Mouse (Mus musculus) kidney, postnatal 0 days (tissue): ENCODE measurements around the gene Mef2a. TPM values are rescaled to one million over a fixed set of nuclear protein-coding genes. Genes with fewer than 3 reads are reported as not detected.

Experiments
- ATAC-seq: fragments of 200-750 bp; cut with Nextera tagmentation; replicated peaks from 2 replicates; pipeline ENCODE4 v1.8.0; 2017; ENCODE audit warnings: low read depth, moderate number of reproducible peaks, moderate TSS enrichment, moderate library complexity; ENCODE audit not compliant: low FRiP score
- DNase-seq: peaks from one replicate; pipeline ENCODE4 v3.0.0-alpha.2; 2016; ENCODE audit warnings: low spot score
- H3K27ac ChIP-seq: fragments of 300-500 bp; sonication (generic); 2 replicates; pipeline ENCODE4 v1.5.1; 2014; ENCODE audit warnings: mild to moderate bottlenecking
- H3K27me3 ChIP-seq: fragments of 300-500 bp; sonication (generic); 2 replicates; pipeline ENCODE4 v1.6.1; 2014; ENCODE audit warnings: low read length, mixed read lengths; ENCODE audit not compliant: insufficient read depth
- H3K36me3 ChIP-seq: fragments of 300-500 bp; sonication (generic); 2 replicates; pipeline ENCODE4 v1.6.1; 2014; ENCODE audit warnings: low read length, mixed read lengths; ENCODE audit not compliant: insufficient read depth
- H3K4me1 ChIP-seq: fragments of 300-500 bp; sonication (generic); replicated peaks from 2 replicates; pipeline ENCODE4 v1.6.1; 2014; ENCODE audit warnings: antibody characterized with exemption, low read length, mixed read lengths; ENCODE audit not compliant: insufficient read depth
- H3K4me2 ChIP-seq: fragments of 300-500 bp; sonication (generic); 2 replicates; pipeline ENCODE4 v1.6.1; 2014; ENCODE audit warnings: mild to moderate bottlenecking, low read length, moderate library complexity, mixed read lengths
- H3K4me3 ChIP-seq: fragments of 300-500 bp; sonication (generic); replicated peaks from 2 replicates; pipeline ENCODE4 v1.5.1; 2014; ENCODE audit warnings: low read depth, low read length
- H3K9ac ChIP-seq: fragments of 300-500 bp; sonication (generic); 2 replicates; pipeline ENCODE4 v1.6.1; 2014; ENCODE audit warnings: low read depth, low read length
- H3K9me3 ChIP-seq: fragments of 300-500 bp; sonication (generic); replicated peaks from 2 replicates; pipeline ENCODE4 v1.6.1; 2016; ENCODE audit warnings: low read length, inconsistent platforms, mixed read lengths
- CTCF ChIP-seq: IDR thresholded peaks from 2 replicates; pipeline ENCODE4 v1.5.1; 2016; ENCODE audit warnings: antibody characterized with exemption, low read depth, mild to moderate bottlenecking, moderate library complexity
- WGBS: fragments of 180-500 bp; shearing (Covaris S2); extraction: QIAGEN DNeasy Blood & Tissue Kit; methylation state at CpG from one replicate; pipeline ENCODE4 v1.1.7; 2014; 5-methylcytosine and 5-hydroxymethylcytosine counted together
- polyA plus RNA-seq: library from polyadenylated mRNA; unstranded; fragments of >200 nt; fragmentation: Nextera tagmentation; extraction: Ambion mirVana; gene quantifications from 2 replicates; pipeline ENCODE4 v1.2.1, GENCODE M21; 2015

The Mef2a gene
- 33.3 and 35.5 TPM in 2 replicates for polyA plus RNA-seq

- Histone ChIP-seq H3K9me3 (no peaks in the 10 kb centered on the region), H3K27ac (peak within 1 kb of the TSS; percentile 95), H3K9ac (peak within 1 kb of the TSS; percentile 99), H3K36me3 (no peaks in the 10 kb centered on the region), H3K4me1 (peaks cover 10% of the 10 kb centered on the region; the same call in 1 of the 2 replicates), H3K27me3 (no peaks in the 10 kb centered on the region), H3K4me2 (peak within 1 kb of the TSS; percentile 93), H3K4me3 (peak within 1 kb of the TSS; percentile 93)
- DNase-seq: peak; percentile 95
- no peak for TF ChIP-seq CTCF
- under 1% methylated on average over 88 of the region's 89 CpGs for WGBS
- peak; percentile 94 for ATAC-seq
These were observed at the start of gene Mef2a for GRCm38 (mm10) chr7:67372729-67373583. Gene Mef2a, minus strand, starts transcription at chr7:67372858.

DNA sequence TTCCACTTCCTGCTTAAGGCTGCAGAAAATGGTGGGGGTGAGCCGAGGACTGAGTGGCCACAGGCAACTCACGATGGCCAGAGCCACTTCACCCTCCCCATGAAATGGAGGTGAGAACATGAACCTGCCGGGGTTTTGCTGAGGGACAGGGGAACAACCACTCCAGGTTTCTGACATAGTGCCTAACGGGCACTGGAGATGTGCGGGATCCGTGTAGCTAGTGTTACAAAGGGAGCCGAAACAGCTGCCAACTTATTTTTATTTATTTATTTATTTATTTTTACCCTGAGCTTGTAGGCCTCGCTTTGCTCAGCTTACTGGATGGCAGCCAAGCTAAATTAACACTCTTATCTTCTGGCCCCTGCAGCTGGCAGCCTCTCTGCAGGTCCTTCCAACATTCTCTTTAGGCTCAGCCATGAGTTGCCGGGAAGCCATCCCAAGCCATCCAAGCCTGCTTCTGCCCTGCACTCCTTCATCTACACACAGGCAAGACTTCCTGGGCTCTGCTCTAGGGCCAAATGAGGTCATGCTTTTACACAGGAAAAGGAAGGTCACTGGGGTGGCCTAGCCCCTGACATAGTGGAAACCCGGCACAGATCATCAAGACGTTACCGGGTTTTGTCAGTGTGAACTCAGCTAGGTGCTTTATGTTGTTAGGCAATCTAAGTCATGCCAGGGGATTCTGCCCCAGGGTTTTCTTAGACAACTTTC lies 49.0 kb upstream of the Mef2a start:
- ATAC-seq (no peak), DNase-seq (peak; percentile 57)
- Histone ChIP-seq H3K4me1 (no peaks in the 10 kb centered on the region), H3K4me2 (0 out of 2 replicates have a peak overlapping the region, but pooled peaks have one; percentile 1), H3K27ac (no peak overlapping the region), H3K9ac (no peak overlapping the region), H3K9me3 (no peaks in the 10 kb centered on the region), H3K4me3 (no peak overlapping the region), H3K27me3 (no peaks in the 10 kb centered on the region), H3K36me3 (no peaks in the 10 kb centered on the region)
- 44% methylated on average over 12 of the region's 12 CpGs for WGBS
- no peak for TF ChIP-seq CTCF

DNA sequence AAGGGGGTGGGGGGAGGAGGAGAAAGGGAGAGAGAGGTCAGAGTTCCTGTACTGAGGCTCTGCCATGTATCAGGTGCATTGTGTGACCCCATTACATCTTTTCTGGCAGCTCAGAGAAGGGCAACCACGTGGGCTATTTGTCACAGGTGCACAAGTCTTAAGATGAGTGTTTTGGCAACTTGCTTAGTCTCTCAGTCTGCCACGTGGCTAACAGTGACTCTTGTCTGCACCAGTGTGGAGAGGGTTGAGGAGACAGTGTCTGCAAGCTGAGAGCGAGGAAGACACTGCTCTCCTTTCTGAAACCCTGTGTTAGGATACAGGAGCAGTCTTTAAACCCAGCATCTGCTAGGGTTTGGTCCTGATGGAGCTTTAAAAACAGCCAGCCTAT lies 48.4 kb upstream of the Mef2a start:
- Histone ChIP-seq H3K27me3 (no peaks in the 10 kb centered on the region), H3K4me2 (no peak overlapping the region), H3K36me3 (no peaks in the 10 kb centered on the region), H3K9ac (no peak overlapping the region), H3K4me3 (no peak overlapping the region), H3K9me3 (no peaks in the 10 kb centered on the region), H3K27ac (no peak overlapping the region), H3K4me1 (no peaks in the 10 kb centered on the region)
- DNase-seq (no peak), ATAC-seq (no peak)
- 41% methylated on average over 3 of the region's 3 CpGs for WGBS
- TF ChIP-seq CTCF: no peak

DNA sequence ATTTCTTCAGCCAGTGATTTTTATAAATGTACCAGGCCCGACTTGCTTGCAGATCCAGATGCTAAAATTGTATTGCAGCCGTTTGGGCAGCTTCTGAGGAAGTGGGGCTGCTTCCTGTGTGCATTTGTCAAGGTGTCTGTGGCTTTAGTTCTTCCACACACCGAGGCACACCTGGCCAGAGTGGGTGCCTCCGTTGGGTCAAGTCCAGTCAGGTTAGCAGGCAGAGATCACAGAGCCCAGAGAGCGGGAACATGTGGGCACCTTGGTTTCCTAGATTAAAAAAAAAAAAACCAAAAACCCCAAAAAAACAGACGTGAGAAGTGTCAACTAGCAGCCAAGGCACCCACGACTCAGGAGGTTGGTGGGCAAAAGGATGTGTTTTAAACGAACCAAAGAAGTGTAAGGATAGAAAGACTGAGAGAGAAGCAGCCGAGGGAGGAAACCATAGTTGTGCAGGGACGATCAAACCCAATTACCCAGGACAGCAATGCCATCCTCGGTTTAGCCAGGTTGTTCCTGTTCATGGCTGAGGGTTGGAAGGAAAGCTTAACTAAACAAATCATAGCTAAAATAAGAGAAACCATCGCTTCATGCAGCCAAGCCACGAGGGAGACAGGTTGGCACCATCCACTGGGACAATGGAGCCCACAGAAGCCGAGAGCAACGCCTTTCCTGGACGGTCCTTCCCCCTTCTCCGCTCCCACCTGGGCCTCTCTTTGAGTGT lies 47.1 kb upstream of the Mef2a start:
- no peak for ATAC-seq
- WGBS: 77% methylated on average over 17 of the region's 17 CpGs

DNA sequence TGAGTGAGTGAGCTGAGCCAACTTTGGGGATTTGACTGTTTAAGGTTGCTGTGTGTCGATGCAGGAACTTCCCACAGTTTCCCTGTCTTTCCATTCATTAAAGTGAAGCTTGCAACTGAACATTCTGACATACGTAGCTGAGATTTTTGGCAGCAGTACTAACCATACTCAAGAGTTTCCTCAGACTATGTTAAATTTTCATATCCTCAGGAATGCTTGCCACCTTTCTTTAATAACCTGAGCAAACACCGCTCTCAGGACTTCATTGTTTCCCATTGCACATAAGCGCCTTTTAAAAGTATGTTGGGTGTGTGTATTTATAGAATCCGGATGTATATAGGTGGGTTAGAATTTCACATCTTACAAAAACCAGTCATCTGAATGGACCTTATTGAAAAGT lies 45.5 kb upstream of the Mef2a start:
- no peak overlapping the region for H3K4me3 ChIP-seq
- no peak for ATAC-seq
- no peaks in the 10 kb centered on the region for H3K36me3 ChIP-seq
- H3K9ac ChIP-seq: no peak overlapping the region
- no peaks in the 10 kb centered on the region for H3K9me3 ChIP-seq
- DNase-seq: no peak
- no peaks in the 10 kb centered on the region for H3K27me3 ChIP-seq
- WGBS: 93% methylated on average over 5 of the region's 5 CpGs
- no peaks in the 10 kb centered on the region for H3K4me1 ChIP-seq
- no peak for TF ChIP-seq CTCF
- H3K4me2 ChIP-seq: no peak overlapping the region
- no peak overlapping the region for H3K27ac ChIP-seq

More for the DNA sequence above, 47.1 kb upstream of the Mef2a start:
- no peaks in the 10 kb centered on the region for H3K4me1 ChIP-seq
- H3K36me3 ChIP-seq: no peaks in the 10 kb centered on the region
- no peaks in the 10 kb centered on the region for H3K9me3 ChIP-seq
- no peak overlapping the region for H3K4me2 ChIP-seq
- H3K4me3 ChIP-seq: no peak overlapping the region
- H3K27ac ChIP-seq: no peak overlapping the region
- no peak for DNase-seq
- no peak for TF ChIP-seq CTCF
- H3K9ac ChIP-seq: no peak overlapping the region
- no peaks in the 10 kb centered on the region for H3K27me3 ChIP-seq

- ATAC-seq (no peak), DNase-seq (no peak)
- 72% methylated on average over 8 of the region's 8 CpGs for WGBS
- Histone ChIP-seq H3K4me1 (no peaks in the 10 kb centered on the region), H3K27ac (no peak overlapping the region), H3K27me3 (no peaks in the 10 kb centered on the region), H3K4me3 (no peak overlapping the region), H3K36me3 (no peaks in the 10 kb centered on the region), H3K9ac (no peak overlapping the region), H3K9me3 (no peaks in the 10 kb centered on the region), H3K4me2 (no peak overlapping the region)
- no peak for TF ChIP-seq CTCF
These were observed 42.1 kb upstream of the Mef2a start for GRCm38 (mm10) chr7:67414766-67415165.
